Mouse (Mus musculus): ENCODE data around the gene Nxnl2. TPM values are rescaled to one million over a fixed set of nuclear protein-coding genes. Genes with fewer than 3 reads are reported as not detected.

Nxnl2 gene
- polyA plus RNA-seq, 1 experiment from 2014 or later: 0.19 TPM

GRCm38 (mm10) chr13:51214746-51215145, 43.9 kb downstream of the Nxnl2 start:
- 65% methylated on average over 2 of the region's 2 CpGs for WGBS (ENCODE audit: insufficient replicate concordance)

GRCm38 (mm10) chr13:51220897-51221296, 50.1 kb downstream of the Nxnl2 start:
- Histone ChIP-seq H3K9me3 (replicated peaks) (no peaks in the 10 kb centered on the region), H3K9ac (no peak overlapping the region), H3K4me2 (no peak overlapping the region), H3K4me1 (no peaks in the 10 kb centered on the region), H3K27ac (no peak overlapping the region), H3K36me3 (no peaks in the 10 kb centered on the region), H3K4me3 (no peak overlapping the region), H3K27me3 (replicated peaks) (no peaks in the 10 kb centered on the region)
- no peak for ATAC-seq
- WGBS (ENCODE audit: insufficient replicate concordance): 73% methylated on average over 4 of the region's 4 CpGs

More at GRCm38 (mm10) chr13:51214746-51215145, 43.9 kb downstream of the Nxnl2 start:
- Histone ChIP-seq H3K4me3 (no peak overlapping the region), H3K4me2 (no peak overlapping the region), H3K9me3 (replicated peaks) (no peaks in the 10 kb centered on the region), H3K36me3 (no peaks in the 10 kb centered on the region), H3K4me1 (no peaks in the 10 kb centered on the region), H3K9ac (no peak overlapping the region), H3K27ac (no peak overlapping the region), H3K27me3 (replicated peaks) (no peaks in the 10 kb centered on the region)
- ATAC-seq: no peak

GRCm38 (mm10) chr13:51221425-51222160, 50.8 kb downstream of the Nxnl2 start:
- Histone ChIP-seq H3K4me1 (no peaks in the 10 kb centered on the region), H3K4me3 (no peak overlapping the region), H3K27me3 (replicated peaks) (no peaks in the 10 kb centered on the region), H3K9me3 (replicated peaks) (no peaks in the 10 kb centered on the region), H3K9ac (no peak overlapping the region), H3K36me3 (no peaks in the 10 kb centered on the region), H3K4me2 (no peak overlapping the region), H3K27ac (no peak overlapping the region)
- no peak for ATAC-seq
- 68% methylated on average over 12 of the region's 12 CpGs for WGBS (ENCODE audit: insufficient replicate concordance)

Small RNA genes lying within 50 kb of the gene (microRNA-seq; reads per million reads assigned to microRNA genes)
- not detected for gene Gm44341

Other genes with a start within 250 kb of the Nxnl2 start
- 18.5 and 19.0 TPM in 2 replicates for gene Spin1, start 70.1 kb upstream of the Nxnl2 start, polyA plus RNA-seq (2016; fragmentation: Nextera tagmentation; extraction: Ambion mirVana)
- gene S1pr3, start 237.6 kb downstream of the Nxnl2 start, polyA plus RNA-seq (2016; fragmentation: Nextera tagmentation; extraction: Ambion mirVana): 4.8 and 5.5 TPM in 2 replicates